Mouse (Mus musculus) cerebellum, adult 2 months (tissue): ENCODE results near the gene Helb. TPM values are rescaled to one million over a fixed set of nuclear protein-coding genes. Genes with fewer than 3 reads are reported as not detected.
A peak's percentile ranks its signal among the peaks of the same experiment; 100 is the strongest.

Source experiments
- DNase-seq, 2 experiments: peaks; one replicate each; pipeline ENCODE4 v3.0.0; 2021
- H3K27ac ChIP-seq: fragments of 200-500 bp; 2 replicates; pipeline ENCODE4 v1.5.1; 2012; ENCODE audit warnings: low read length, control low read depth, inconsistent platforms; ENCODE audit not compliant: insufficient read depth
- H3K27me3 ChIP-seq: fragments of 200-500 bp; 2 replicates; pipeline ENCODE4 v1.6.1; 2012; ENCODE audit warnings: inconsistent platforms, mild to moderate bottlenecking, low read length, moderate library complexity; ENCODE audit not compliant: control insufficient read depth, insufficient read depth
- H3K4me1 ChIP-seq: fragments of 200-500 bp; 2 replicates; pipeline ENCODE4 v1.6.1; 2011; ENCODE audit warnings: low read length; ENCODE audit not compliant: control insufficient read depth, insufficient read depth
- H3K4me3 ChIP-seq: fragments of 200-500 bp; replicated peaks from 2 replicates; pipeline ENCODE3; 2011; ENCODE audit warnings: mild to moderate bottlenecking, low read depth, low read length, control low read depth; ENCODE audit not compliant: insufficient read depth
- CTCF ChIP-seq: fragments of 200-500 bp; IDR thresholded peaks from 2 replicates; pipeline ENCODE4 v1.5.1; 2011; ENCODE audit warnings: low read depth, mild to moderate bottlenecking, control low read depth, low read length, moderate library complexity, borderline replicate concordance; ENCODE audit not compliant: insufficient read depth
- POLR2A ChIP-seq: fragments of 200-500 bp; IDR thresholded peaks from 2 replicates; pipeline ENCODE4 v1.6.1; 2011; ENCODE audit warnings: low read length, control low read depth, borderline replicate concordance; ENCODE audit not compliant: insufficient read depth
- WGBS: fragments of 180-500 bp; shearing (Covaris S2); methylation state at CpG from one replicate; pipeline ENCODE4 v1.1.7; 2018; 5-methylcytosine and 5-hydroxymethylcytosine counted together
- polyA plus RNA-seq: library from polyadenylated mRNA; depleted of rRNA; stranded (reverse); fragments of >200 nt; gene quantifications from 2 replicates; pipeline ENCODE4 v1.2.3, GENCODE M21; 2012; rRNA removed

Gene Helb
- 3.8 and 4.6 TPM in 2 replicates for polyA plus RNA-seq

DNA sequence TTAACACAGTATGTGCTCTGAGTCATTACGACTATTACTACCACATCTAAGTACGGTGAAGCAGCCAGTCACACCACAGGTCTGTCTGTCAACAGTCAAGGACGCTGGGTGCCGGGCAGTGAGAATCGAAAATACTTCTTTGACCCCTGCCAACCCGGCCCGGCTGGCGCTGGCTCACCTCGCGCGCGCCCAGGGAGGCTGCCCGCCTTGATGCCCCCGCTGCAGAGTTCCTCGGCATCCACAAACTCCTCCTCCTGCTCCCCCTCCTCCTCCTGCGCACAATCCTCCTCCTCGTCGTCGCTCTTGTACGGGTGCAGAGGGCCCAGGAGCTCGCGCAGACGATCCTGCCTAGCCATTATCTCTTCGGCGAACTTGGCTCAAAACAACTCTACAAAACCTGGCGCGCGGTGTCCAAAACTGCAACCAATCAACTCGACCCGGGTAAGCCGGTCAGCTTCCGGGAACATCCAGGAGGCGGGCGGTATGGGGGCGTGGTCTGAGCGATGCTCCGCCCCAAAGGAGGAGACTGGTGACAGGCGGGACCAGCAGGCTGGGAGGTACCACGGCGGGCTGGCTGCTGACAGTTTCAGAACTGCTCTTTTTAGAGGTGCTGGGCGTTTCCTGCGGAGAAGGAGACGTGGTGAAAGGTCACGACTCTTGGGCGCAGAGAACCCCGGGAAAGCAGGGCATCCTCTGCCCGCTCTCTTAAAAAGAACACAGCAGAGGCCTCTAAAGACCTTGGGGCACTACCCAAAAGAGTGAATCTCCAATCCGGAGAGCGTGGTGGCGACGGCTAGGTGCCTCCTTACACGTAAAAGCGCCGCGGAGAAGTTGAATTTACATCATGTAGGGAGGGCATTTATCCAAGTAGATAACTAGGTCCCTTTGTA lies at the start of gene Helb:
Helb (minus strand) TSS at position 481 of the 890 bp plus-strand sequence.
- under 1% methylated on average over 55 of the region's 55 CpGs for WGBS
- TF ChIP-seq POLR2A (no peak), CTCF (no peak)

DNA sequence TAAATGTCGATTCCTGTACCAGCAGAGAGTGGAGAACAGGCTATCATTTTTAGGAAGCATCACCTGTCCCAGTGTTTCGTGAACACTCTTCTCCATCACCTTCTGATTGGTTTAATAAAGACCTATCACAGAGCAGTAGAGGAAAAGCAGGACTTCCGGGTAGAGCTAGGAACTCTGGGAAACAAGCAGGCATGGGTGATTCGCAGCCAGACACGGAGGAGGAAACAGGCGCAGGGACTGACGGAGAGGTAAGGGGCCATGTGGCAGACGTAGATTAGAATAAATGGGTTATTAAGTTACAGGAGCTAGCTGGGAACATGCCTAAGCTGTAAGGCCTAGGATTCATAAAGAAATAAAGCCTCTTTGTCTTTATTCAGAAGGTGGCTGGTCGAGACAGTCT lies 47.7 kb upstream of the Helb start:
- H3K27ac ChIP-seq = no peak overlapping the region
- no peak overlapping the region for H3K4me3 ChIP-seq
- 85% methylated on average over 9 of the region's 9 CpGs for WGBS
- DNase-seq = no peak
- H3K4me1 ChIP-seq = no peaks in the 10 kb centered on the region
- TF ChIP-seq CTCF = no peak
- TF ChIP-seq POLR2A = no peak
- no peaks in the 10 kb centered on the region for H3K27me3 ChIP-seq

More for the DNA sequence above, at the start of gene Helb:
- no peaks in the 10 kb centered on the region for H3K4me1 ChIP-seq
- 0 out of 2 replicates have a peak within 1 kb of the TSS, but pooled peaks have one; percentile 8 for H3K27ac ChIP-seq
- peak within 1 kb of the TSS; percentile 97 for H3K4me3 ChIP-seq
- peak; percentile 93 to 96 for DNase-seq
- H3K27me3 ChIP-seq = no peaks in the 10 kb centered on the region

DNA sequence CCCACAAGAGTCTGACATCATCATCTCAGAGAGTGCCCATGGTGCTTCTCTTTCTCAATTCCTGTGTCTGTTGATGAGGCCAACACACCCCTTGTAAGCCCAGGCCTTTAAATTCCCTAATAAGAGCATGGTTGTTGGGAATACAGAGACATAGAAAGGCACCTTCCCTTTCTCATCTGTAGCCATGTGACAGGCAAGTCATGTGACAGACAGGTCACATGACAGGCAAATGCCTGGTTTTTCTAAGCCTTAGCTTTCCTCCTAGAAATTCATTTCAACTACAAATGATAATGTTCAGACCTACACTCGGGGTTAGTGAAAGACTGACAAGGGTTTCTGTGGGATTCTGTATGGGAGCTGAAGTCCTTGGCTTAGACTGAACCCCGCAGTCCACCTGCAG lies 41.1 kb upstream of the Helb start:
- 92% methylated on average over 2 of the region's 2 CpGs for WGBS
- H3K4me1 ChIP-seq = no peaks in the 10 kb centered on the region
- no peak overlapping the region for H3K27ac ChIP-seq
- DNase-seq = no peak
- TF ChIP-seq POLR2A (no peak), CTCF (no peak)
- H3K4me3 ChIP-seq = no peak overlapping the region
- no peaks in the 10 kb centered on the region for H3K27me3 ChIP-seq

DNA sequence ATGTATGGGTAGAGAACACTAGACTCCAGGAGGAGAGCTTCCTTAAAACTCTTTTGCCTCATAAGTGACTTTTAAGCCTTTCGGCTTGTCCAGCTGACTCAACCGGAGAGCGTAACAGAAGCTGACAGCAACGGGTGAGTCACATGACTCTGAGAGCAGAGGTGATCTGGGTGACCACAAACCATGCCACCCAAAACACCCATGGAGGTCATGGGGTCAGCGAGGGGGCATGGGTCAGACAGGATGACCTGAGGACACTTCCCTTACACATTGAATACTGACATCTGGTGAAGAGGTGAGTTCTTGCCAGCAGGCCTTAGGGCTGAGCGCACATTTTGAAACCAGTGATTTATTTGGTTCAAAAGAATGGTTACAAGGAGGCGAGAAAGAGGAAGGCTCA lies 38.9 kb upstream of the Helb start:
- DNase-seq = no peak
- no peak overlapping the region for H3K4me3 ChIP-seq
- no peaks in the 10 kb centered on the region for H3K27me3 ChIP-seq
- 88% methylated on average over 7 of the region's 7 CpGs for WGBS
- TF ChIP-seq CTCF = no peak
- no peak overlapping the region for H3K27ac ChIP-seq
- no peaks in the 10 kb centered on the region for H3K4me1 ChIP-seq

DNA sequence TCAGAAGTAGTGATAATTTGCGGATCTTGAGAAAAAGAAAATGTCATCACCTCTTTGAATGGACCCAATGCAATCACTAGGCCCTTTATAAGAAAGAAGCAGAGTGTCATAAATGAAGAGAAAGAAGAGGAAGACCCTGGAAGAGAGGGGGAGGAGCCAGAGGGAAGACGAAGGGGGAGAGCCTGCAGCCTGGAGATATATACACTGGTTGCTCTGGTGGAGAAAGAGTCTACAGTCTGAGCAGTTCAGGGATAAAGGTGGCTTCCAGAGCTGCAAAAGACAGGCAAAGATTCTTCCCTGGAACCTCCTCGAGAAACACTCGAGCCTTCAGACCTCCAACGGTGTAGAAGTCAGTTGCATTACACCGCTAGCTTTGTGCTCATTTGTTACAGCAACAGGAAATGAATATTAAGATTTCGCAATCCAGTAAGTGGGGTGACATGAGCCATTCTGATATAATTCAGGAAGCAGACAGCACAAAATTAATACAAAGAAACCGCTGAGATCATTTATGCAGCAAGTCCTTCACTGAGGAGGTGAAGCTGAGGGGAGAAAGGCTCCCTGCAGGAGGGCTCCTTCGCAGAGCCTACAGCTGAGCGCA lies 28.2 kb upstream of the Helb start:
- Histone ChIP-seq H3K27ac (no peak overlapping the region), H3K4me1 (no peaks in the 10 kb centered on the region), H3K27me3 (no peaks in the 10 kb centered on the region), H3K4me3 (no peak overlapping the region)
- 37% methylated on average over 10 of the region's 10 CpGs for WGBS
- TF ChIP-seq CTCF = no peak
- no peak for TF ChIP-seq POLR2A
- no peak for DNase-seq

DNA sequence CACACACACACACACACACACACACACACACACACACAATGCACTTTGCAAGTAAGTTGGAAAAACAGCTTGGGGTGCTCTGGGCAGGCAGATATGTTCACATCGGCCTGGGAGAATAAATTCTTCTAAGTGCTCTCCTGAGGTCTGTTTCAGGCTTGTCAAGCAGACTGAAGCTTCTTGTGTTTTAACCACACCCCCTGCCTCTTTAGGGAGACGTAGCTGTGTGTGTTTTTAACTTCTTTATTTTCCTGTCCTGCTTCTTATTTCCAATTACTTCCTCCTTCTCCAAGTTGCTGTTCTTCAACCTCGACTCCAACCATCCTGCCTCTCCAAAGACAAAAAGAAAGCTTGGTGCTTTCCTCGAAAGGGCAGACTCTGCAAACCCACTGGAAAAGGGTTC lies 27.4 kb upstream of the Helb start:
- TF ChIP-seq POLR2A (no peak), CTCF (no peak)
- H3K27me3 ChIP-seq = no peaks in the 10 kb centered on the region
- WGBS = 73% methylated on average over 4 of the region's 4 CpGs

DNA sequence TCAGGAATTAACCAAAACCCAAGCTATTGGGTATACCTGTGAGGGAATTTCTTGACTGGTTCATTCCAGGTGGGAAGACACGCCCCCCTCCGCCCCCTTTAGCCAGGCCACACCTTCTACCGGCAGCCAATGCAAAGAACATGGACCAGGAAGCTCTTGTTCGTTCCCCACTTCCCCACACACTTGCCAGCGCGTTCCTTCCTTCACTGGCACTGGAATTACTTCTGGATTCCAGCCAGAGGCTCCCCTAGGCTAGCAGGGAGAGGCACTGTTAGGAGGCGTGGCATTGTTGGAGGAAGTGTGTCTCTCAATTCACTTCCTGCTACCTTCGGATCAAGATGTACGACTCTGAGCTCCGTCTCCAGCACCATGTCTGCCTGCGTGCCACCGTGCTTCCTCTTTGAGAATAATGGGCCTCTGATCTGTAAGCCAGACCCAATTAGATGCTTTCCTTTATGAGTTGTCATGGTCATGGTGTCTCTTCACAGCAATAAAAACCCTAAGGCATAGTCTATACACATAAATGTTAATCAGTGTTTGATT lies 23.3 kb upstream of the Helb start:
- no peak for TF ChIP-seq CTCF
- TF ChIP-seq POLR2A = no peak
- Histone ChIP-seq H3K27ac (no peak overlapping the region), H3K4me3 (no peak overlapping the region), H3K4me1 (no peaks in the 10 kb centered on the region), H3K27me3 (no peaks in the 10 kb centered on the region)
- 71% methylated on average over 12 of the region's 12 CpGs for WGBS
- DNase-seq = no peak

More for the DNA sequence above, 27.4 kb upstream of the Helb start:
- DNase-seq = no peak
- Histone ChIP-seq H3K27ac (no peak overlapping the region), H3K4me1 (no peaks in the 10 kb centered on the region), H3K4me3 (no peak overlapping the region)

DNA sequence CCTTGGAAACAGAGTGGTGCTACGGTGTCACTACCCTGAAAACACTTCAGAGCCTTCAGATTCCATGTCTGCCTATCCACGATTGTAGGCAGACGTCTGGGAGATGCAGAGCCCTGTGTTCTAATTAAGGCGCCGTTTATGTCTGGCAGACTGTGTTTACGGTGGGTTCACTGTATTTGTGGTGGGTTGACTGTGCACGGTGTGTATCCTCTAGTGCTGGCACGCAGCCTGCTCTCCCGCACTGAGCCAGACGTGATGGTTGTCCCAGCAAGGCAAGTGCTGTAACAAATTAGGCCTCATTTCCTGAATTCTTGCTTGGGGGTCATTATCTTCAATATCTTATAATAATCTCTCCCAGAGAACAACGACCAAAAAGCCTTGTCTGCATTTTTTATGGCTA lies 20.9 kb upstream of the Helb start:
- H3K4me1 ChIP-seq = no peaks in the 10 kb centered on the region
- WGBS = 31% methylated on average over 11 of the region's 11 CpGs
- no peak overlapping the region for H3K4me3 ChIP-seq
- DNase-seq = no peak
- no peaks in the 10 kb centered on the region for H3K27me3 ChIP-seq
- no peak for TF ChIP-seq CTCF
- TF ChIP-seq POLR2A = no peak
- H3K27ac ChIP-seq = no peak overlapping the region
